Mouse (Mus musculus): ENCODE measurements around the gene Ndel1.
"Not testable (repeated sequence)": the region's sequence is repeated elsewhere in the genome, so short reads cannot be mapped to it uniquely, and the experiment has no call there.

Ndel1 gene

DNA sequence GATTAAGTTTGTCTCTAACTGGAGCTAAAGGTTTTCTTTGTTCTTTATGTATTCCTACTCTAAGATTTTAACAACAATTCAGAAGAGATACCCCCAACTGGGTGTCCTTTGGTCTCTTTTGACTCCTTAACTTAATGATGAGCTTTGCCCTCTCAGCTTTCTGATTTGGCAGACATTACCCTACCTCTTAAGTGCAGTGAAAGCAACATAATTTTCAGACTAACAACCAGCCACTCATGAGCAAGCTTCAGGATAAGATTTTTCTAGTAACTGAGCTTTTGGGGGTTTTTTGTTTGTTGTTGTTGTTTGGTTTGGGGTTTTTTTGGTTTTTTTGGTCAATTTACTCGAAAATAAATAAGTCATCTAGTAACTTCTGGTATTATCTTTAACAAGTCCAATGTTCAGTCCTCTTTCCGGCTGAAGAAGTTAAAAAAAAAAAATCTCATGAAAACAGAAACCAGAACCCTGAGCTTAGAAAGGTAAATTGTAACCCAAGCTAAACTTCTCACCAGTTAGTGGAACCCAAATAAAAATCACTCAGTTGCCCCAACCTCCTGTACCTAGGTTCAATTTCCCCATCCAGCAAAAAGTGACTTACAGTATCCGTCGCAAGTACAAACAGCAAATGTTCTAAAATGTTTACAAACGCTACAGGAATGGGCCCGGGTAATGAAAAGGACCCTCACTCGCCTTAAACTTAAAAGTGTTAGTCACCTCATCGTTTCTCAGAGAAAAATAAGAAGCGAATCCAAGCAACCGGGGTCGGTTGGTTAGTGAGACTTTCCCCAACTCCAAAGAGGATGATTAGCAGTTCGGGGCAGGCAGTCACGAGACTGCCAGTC lies 19.8 kb downstream of the Ndel1 start:
- DNase-seq (ENCODE audit: low read depth, low spot score), result no peak

DNA sequence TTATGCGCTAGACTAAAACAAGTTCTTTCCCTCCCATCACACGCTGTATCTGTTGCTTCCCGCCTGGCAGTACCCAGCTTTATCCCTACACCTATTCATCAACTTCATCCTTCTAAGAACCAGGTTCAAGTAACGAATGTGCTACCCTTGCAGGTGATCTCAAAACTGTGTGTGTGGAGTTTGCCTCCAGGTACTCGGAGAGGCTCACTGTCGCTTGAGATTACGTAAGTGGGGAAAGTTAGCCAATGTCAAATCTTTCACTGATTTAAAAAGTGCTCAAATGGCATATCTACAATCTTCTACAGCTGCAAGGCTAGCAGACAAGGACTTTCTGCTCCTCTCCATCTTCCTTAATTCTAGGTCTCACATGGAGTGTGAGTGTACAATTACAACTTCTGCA lies 20.8 kb downstream of the Ndel1 start:
- no peak for DNase-seq (ENCODE audit: low read depth, low spot score)

DNA sequence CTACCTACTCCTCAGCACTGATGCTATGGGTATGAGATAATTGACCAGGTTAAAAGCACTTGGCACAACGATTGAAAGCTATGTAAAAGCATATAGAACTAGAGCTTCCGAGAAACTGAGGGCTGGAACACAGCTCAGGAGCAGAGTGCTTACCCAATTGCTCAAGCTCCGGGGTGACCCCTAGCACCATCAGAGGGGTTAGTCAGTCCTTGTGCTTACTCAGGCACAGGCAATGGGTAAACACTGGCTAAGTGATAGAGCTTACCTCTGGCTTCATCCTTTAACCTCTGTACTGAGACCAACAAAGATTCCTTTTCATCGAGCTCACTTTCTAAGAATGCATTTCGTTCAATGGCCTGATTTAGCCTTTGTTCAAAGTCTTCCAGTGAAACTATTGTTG lies 32.1 kb downstream of the Ndel1 start:
- DNase-seq (ENCODE audit: low read depth, low spot score), result no peak

DNA sequence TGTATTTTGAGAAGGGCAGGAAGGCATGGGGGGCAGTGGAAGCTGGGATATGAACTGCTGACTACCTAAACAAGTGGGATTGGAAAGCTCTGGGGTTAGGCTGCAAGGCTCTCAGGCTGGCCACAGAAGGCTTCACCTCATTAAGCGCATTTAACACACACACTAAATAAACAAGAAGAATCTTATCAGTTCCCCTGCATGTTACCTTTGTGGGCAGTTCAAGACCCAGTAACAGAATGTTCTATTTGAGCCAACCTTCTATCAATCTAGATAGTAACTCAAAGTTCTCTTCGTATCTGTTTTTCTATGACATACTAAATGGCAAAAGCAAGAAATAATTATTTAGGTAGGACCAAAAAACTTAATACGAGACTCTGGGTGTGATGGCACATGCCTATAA lies 36.6 kb downstream of the Ndel1 start:
- DNase-seq (ENCODE audit: low read depth, low spot score), result no peak

DNA sequence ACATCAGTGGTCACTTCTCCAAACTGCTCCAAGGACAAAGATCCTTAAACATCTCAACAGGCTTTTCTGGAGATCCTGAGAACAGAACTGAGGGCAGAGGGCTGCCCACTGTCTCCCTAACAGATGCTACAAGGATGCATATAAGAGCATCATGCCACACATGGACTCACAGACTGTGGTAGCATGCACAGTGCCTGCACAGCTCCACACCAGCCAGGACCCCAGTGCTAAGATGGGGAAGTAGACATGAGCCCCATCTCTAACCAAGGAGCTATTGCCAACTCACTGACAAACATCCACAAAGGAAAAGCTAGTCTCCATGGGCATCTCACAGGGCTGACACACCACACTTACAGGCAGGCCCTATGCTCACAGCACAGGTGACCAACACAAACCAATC lies 38.1 kb downstream of the Ndel1 start:
- no peak for DNase-seq (ENCODE audit: low read depth, low spot score)

DNA sequence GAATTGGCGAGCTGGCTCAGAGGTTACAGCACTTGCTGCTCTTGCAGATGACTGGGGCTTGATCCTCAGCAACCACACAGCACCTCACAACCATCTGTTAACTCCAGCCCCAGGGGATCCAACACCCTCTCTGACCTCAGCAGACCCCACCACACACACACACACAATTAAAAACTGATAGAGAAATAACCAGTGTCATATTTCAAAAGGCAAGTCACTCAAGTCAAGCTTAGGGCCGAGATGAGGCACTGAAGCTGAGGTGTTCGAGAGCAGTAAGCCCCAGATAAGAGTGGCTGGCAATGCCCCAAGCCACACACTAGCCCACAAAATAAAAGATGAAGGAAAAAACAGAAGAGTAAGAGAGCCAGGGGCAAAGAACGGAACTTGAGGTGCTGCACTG lies 38.9 kb downstream of the Ndel1 start:
- DNase-seq (ENCODE audit: low read depth, low spot score), result no peak

DNA sequence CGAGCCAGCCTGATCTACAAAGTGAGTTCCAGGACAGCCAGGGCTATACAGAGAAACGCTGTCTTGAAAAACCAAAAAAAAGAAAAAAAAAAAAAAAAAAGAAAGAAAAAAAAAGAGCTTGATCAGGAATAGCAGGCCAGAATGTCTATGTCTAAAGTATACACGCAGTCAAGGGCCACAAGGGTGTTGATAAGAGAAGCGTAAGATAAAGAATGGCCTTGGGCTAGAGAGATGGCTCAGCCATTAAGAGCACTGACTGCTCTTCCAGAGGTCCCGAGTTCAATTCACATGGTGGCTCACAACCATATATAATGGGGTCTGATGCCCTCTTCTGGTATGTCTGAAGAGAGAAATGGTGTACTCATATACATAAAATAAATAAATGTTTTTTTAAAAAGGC lies 40.1 kb downstream of the Ndel1 start:
- DNase-seq (ENCODE audit: low read depth, low spot score), result not testable (repeated sequence)

DNA sequence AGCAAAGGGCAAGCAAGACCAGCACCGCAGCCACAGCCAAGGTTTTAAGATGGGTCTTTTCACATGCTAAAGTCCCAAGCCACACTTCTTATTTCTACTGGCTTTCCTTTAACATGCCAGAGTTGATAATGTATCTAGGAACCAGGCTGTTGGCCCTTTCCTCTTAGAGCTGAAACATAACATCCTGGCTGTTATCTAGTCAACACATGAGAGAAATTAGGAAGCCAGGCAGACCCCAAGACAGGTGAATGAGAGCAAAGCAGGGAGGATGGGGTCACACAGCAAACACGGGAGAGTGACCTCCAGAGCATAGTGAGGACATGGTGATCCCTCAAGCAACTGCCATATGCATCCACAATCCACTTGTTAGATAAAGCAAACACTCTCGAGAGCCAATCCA lies 44.9 kb downstream of the Ndel1 start:
- DNase-seq (ENCODE audit: low read depth, low spot score), result no peak

DNA sequence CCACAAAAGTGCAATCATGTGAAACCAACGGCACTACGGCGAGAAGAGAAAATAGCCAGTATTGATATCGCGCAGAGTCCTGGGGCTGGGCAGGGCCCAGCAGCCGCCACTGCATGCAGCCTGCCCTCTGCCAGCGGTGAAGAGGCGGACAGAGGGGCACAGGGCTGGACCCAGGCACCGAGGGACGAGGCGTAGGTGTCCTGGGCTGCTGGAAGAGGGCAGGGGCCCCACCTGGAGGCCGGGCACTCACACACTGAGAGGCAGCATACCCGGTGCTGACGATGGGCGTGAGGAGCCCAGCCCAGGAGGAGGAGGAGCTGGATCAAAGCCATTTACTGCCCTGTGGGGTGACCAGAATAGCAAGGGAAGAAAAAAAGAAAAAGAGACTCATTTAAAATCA lies 49.3 kb downstream of the Ndel1 start:
- DNase-seq (ENCODE audit: low read depth, low spot score), result no peak

DNA sequence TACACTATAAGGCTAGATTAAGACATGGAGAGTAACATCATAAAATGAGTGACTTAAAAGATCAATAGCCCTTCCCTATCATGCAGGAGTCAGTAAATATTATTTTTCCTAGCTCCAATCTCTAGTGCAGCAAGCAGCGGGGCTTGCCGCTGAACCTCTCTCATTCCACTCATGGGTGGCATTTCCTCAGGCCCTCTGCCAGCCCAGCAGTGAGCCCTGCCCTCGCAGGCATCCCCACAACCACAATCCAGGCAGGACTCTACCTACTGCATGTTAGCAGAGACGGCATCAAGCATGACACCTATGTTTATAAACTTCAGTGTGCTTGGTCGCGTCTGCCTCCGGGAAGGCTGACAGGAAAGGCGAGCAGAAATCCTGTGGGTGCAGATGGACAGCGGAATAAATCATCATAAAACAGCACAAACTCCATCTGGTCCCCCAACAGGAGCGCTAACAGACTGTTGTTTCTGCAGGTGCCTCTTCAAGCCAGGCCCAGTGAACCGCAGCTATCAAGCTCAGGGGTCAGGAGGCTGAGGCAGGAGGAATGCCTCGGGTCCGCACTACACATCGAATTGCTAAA lies 52.3 kb downstream of the Ndel1 start:
- DNase-seq (ENCODE audit: low read depth, low spot score), result no peak

DNA sequence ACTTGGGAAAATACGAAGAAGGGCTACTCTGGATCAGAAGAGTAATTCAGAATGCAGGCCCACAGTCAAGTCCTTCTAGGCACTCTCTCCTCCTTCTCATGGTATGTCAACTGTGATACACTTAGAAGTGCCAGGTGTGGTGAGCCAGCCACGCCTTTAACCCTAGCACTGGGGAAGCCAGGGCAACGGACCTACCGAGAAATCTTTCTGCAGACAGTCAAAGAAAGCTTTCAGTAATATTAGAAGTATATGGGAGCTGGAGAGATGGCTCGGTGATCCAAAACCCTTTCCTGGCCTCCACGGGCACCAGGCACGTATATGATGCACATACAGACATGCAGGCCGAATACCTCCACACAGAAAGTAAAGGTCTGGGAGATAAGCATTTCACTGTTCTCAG lies 53.2 kb downstream of the Ndel1 start:
- no peak for DNase-seq (ENCODE audit: low read depth, low spot score)

DNA sequence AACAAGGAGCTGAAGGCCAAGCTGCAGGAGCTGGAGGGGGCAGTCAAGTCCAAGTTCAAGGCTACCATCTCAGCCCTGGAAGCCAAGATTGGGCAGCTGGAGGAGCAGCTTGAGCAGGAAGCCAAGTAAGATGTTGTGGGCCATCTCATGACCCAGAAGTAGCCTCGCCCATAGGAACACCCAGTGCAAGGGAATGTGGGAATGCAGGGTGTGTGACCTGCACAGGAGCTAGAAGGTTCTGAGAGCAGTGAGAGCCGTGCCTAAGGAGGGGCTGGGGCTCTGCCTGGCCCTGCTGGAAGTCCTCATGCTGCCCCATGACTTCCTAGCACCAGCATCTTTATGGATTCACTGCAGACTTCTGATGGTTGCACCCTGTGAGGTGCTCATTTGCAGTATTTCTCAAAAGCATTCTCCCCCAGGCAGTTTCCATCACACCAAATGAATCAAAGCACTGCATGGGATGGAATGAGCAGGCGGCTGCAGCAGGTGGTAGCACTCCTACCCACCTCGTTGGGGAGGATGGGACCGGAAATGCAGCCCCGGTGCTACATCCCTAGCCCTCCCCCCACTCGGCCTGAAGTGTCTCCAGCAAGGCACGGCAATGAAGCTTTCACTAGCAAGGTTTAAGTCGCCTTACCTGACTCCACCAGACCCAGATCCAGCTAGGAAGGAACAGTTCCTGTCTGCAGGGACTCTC lies 59.6 kb downstream of the Ndel1 start:
- DNase-seq (ENCODE audit: low read depth, low spot score), result no peak

DNA sequence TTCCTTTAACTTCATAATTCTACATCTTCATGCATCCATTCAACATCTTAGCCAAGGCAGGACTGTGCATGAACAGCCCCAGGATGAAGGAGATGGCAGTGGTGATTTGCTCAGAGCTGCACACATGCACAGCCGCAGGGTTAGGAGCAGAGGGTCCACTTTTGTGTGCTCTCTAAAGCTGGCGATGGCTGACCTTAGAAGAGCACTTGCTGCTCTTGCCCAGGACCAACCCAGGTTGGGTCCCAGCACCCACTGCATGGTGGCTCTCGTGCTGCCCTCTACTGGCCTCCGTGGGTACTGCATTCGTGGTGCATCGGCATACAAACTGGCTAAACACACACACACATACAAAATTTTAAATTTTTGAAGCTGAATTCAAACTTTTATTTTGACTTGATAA lies 63.9 kb downstream of the Ndel1 start:
- peak; percentile 67 for DNase-seq (ENCODE audit: low read depth, low spot score)

DNA sequence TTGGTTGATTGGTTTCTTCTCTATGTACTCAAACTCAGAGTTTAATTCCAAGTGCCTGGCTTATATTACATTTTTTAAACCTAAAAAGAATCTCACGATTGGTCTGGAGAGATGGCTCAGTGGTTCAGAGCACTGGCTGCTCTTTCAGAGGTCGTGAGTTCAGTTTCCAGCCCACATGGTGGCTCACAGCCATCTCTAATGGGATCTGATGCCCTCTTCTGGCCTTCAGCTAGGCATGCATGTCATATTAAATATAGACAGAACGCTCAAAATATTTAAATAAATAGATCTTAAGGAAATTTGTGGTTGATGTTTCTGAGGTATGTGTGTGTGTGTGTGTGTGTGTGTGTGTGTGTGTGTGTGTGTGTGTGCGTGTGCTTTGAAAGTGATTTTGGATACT lies 66.5 kb downstream of the Ndel1 start:
- no peak for DNase-seq (ENCODE audit: low read depth, low spot score)

DNA sequence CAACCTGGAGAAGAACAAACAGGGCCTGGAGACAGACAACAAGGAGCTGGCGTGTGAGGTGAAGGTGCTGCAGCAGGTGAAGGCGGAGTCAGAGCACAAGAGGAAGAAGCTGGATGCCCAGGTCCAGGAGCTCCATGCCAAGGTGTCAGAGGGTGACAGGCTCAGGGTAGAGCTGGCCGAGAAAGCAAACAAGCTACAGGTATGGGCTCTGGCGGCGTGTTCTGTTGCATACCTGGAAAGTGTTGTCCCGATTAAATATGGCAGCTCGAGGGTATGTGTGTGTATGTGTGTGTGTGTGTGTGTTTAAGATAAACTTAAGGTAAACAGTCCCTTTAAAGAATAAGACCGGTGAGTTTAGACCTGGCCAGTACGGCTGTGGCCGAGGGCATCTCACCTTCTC lies 73.4 kb downstream of the Ndel1 start:
- no peak for DNase-seq (ENCODE audit: low read depth, low spot score)

DNA sequence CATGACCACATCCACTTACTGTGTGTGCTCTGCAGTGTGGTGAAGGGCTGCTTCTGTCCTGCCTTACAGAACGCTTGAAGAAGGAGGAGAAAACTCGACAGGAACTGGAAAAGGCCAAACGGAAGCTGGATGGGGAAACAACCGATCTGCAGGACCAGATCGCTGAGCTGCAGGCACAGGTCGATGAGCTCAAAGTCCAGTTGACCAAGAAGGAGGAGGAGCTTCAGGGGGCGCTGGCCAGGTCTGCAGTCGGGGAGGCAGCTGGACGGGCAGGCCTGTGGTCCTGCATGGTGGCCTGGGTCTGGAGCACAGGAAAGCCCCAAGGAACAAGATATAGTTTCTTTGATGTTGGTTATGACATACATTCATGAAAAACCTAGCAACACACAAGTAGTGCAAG lies 79.9 kb downstream of the Ndel1 start:
- DNase-seq (ENCODE audit: low read depth, low spot score), result no peak

DNA sequence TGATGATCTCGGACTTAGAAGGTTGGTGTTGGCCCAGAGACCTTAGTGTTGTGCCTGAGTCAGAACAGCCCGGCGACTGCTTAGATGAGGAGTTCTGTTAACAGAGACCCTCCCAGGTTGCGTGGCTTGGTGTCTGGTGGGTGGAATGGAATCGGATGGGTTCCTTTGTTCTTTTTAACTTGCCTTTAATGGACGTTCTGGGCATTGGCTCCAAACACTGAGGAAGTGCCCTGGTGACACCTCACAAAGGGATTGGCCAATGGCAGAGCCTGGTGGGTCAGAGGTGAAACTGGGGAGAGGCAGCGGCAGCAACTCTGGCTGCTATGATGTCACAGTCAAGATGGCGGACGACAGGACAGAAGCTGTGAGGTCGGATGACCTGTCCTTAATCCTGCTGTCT lies 80.9 kb downstream of the Ndel1 start:
- no peak for DNase-seq (ENCODE audit: low read depth, low spot score)

DNA sequence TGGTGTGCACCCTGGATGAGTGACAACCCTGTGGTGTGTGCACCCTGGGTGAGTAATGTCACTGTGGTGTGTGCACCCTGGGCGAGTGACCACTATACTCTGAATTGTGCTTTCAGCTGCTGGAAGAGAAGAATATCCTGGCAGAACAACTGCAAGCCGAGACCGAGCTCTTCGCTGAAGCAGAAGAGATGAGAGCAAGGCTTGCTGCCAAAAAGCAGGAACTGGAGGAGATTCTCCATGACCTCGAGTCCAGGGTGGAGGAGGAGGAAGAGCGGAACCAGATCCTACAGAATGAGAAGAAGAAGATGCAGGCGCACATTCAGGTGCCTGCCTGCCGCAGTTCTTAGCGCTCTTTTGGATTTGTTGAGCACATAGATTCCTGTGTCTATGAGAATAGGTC lies 84.4 kb downstream of the Ndel1 start:
- DNase-seq (ENCODE audit: low read depth, low spot score), result no peak

DNA sequence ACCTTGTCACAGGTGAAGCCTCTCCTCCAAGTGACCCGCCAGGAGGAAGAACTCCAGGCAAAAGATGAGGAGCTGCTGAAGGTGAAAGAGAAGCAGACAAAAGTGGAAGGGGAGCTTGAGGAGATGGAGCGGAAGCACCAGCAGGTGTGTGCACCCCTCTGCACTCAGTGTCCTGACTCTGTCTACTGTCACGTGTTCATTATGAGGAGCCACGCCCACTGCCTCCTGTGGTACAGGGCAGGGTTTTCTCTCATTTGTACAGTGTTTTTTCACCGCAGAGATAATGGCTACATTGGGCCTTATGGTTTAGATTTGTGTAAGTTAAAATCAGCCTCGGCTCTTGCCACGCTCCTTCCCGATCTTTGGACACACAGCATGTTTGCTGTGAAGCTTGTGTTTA lies 85.8 kb downstream of the Ndel1 start:
- DNase-seq (ENCODE audit: low read depth, low spot score), result no peak

DNA sequence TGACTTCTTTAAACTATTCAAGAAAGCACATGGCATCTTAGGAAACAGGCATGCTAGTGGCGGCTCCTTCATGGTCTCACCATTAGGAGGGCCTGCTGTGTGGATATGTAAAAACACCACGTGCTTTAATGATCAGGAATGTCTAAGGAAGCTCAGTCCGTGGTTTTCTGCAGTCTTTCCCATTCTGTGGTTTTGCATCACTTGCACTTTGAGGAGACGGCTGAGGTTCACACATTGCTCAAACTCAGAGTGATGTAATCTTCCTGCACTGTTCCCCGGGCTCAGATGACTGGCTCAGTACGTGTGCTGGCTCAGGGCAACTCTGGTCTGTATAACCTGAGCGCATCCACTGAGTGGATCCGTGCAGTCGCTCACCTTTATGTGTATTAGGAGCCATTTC lies 89.3 kb downstream of the Ndel1 start:
- DNase-seq (ENCODE audit: low read depth, low spot score), result no peak

DNA sequence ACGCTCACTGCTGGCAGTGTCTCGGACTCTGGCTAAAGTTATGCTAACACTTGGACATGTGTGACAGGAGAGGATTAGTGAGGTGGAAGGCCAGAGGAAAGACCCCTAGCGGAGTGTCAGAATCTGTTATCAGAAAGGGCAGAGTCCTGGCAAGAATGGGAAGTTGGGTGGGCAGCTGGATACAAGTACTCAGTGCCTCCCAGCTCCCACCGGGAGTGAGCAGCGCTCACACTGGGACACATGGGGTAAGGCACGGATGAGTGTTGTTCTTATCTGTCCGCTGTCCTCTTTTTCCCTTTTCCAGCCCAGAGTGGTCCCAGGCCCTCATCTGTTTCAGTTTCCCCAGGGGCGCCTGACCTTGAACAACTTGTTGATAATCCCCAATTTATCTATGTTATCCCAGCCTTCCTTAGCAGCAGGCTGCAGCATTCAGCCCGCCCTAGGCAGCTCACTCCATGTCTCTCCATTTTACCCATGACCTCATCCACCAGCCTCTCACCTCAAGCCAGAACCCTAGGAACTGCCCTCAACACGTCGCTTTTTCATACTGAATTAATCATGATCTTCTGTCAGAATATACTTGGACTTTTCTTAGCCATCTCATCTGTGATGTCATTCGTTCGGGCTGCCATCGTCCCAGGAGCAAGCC lies 91.1 kb downstream of the Ndel1 start:
- no peak for DNase-seq (ENCODE audit: low read depth, low spot score)

DNA sequence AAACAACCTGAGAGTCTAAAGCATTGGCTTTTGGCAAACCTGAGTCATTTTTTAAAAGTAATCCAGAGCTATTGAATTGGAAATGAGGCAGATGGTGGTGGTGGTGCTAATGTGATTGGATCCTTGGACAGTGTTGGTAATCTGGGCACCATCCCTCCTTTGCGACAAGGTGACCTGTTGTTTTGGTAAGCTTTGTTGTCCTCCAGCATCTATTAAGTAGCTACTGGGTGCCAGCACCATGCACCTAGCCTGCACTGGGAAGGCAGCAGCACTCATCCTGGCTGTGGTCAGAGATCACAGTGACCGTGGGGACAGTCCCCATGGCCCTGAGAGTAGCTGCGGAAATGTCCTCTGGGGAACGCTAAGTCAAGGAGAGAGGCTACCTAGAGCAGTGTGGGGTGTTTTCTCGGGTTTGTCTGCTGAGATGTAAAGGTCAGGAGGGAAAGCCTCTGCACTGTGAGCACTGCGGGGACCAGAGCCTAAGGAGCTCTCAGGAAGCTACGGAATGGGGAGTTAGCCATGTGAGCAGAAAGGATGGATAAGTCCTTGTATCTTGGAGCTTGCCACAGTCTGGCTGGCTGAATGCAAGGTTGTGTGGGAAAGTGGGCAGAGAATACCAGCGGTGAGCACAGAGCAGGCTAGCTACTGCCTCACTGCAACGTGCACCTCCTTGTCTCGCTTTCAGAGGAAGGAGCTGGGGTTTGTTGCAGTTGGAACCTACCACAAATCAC lies 91.8 kb downstream of the Ndel1 start:
- no peak for DNase-seq (ENCODE audit: low read depth, low spot score)

Data from mesoderm, embryonic 11.5 days (tissue).